Mouse (Mus musculus): ENCODE results near the gene Kcnip4.

The Kcnip4 gene

DNA sequence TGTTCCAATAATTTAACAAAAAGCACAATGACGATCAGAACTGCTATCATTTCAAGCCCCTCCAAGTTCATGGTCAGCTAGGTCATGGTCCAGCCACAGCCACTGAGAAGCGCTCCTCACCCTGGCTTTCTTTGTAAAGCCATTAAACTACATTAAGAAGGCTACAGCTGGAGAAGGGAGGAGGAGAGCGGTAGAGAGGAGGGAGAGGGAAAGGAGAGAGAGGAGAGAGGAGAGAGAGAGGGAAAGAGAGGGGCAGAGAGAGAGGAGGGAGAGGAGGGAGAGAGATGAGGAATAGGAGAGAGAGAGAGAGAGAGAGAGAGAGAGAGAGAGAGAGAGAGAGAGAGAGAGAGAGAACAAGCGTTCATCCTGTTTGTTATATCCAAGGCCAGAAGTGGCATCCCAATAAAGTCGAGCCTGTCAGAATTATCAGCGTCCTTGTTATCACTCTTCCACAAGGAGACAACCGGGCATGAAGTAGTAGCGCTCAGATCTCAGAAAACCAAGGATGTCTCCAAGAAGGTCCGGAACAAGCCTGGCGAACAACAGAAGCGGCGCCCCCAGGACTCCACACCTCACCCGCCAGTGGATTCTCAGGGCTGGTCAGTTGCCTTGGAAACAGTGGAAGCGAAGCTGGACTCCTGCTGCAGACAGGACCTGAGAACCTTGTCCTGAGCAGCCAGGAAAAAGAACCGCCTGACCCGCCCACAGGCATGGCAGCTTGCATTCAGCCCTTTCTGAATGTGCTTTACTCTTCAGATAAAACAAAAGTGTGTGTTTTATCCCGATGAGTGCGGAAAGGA is 635.1 kb downstream of the Kcnip4 start:
- DNase-seq (ENCODE audit: low spot score in 2 of 2), result peak; percentile 5 to 8

DNA sequence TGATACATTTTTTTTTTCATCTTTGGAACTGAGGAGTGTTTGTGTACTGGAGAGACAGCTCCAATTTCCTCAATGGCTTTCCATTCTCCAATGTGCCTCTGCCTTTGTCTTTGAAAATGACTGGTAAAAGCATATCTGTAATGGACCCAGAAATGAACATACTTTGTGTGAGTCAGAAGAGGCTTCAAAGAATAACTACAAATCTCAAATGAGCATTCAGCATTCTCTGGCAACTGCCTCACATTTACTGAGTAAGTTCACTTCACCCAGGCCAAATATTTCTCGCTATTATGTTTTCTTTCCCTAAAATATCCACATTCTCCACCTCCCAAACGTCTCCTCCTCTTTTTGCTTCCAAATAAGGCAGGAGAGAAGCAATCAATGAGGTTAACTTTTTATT is 646.6 kb downstream of the Kcnip4 start:
- DNase-seq (ENCODE audit: low spot score in 2 of 2), result no peak

DNA sequence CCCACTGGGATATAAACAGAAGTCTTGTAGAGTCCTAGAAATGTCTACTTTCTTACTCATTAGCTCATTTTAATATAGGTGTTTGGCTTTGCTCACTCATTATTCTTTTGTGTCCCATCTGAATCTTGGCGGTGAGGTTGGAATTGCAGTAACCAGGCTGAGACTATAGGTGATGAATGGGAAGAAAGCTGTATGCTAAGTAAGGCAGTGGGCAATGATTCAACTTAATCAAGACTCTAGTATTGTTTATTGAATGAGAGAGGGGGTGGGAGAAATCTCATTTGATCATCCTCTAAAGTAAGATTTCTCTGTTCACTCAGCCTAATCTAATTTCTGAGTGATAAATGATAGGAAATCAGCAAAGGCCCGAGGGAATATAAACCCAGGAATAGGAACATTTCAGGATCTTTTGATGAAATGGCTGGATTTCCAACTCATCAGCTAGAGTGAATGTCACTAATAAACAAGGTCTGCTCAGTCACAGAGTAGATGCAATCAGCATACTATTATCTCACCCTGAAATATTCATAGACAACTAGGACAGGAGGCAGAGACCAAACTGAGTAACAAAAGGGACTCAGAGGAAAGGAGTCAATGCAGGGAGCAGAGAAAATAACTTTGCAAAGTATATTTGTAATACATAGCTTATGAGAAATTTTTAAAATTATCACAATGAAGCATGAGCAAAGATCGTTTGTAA is 660.3 kb downstream of the Kcnip4 start:
- no peak for DNase-seq (ENCODE audit: low spot score in 2 of 2)

DNA sequence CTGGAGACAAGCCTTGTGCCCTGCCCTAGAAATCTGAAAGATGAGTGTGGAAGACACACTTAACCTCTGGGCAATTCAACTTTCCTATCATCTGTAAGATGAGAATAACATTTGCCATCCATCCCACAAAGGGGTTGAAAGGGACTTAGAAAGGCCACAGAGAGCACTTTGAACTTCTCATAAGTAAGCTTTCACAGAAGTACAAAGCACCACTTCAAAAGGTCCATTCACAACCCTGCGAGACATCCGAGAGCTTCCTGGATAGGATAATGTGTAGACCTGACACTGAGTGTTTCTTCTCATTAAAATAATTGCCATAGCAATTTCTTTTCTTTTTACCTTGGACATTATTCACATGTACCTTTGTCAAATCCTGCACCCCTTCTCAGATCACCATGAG is 683.7 kb downstream of the Kcnip4 start:
- no peak for DNase-seq (ENCODE audit: low spot score in 2 of 2)

DNA sequence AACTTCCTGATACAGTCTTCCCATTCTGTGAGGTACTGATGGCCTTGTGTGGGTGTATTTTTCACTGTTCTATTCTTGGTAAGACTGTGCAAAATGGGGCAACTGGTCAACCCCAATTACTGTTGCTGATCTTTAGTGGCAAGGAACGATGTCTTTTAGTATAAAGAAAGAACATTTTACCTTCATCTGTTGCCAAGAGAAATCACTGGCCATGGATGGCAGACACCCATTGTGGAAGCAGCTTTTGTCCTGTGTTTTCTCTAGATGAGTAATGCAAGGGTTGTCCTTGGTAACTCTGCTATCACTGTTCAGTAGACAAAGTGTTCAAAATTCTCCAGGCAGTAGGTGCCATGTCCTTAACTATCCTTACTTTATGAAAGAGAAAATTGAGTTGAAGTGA is 729.2 kb downstream of the Kcnip4 start:
- DNase-seq (ENCODE audit: low spot score in 2 of 2), result no peak

DNA sequence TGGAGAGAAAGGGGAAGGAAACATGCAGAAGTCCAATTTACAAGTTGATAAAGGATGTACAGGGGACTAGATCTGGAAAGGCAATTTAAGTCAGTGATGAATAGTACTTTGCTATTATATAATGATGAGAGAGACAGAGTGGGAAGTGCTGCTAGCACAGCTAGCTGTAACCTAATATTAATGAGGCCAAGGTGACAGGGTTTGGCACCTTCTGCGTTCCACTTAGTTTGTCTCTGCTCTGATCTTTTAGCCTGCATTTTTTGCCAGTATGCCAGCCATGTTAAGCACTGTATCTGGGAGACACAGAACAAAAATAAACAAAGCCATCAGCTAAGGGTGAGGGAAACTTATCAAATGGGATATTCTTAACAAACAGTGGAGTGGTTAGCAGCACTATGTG is 745.3 kb downstream of the Kcnip4 start:
- no peak for DNase-seq (ENCODE audit: low spot score in 2 of 2)

DNA sequence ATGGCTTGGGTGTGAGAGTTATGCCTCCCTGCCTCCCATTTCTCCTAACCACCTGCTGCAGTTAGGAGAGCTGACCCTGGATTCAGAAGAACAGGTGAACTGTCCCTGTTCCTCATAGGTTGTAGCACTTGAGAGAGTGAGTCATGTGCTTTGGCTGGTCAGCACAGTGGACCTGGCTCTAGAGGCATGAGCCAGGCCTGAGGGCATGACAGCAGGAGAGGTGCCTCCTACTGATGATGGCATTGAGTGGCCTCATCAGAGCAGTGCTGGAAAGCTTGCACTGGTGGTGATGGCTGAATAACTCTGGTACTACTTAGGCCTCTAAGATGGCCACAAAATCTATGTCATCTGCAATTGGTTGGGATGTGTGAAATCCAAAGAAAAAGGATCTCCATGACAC is 776.1 kb downstream of the Kcnip4 start:
- DNase-seq (ENCODE audit: low spot score in 2 of 2), result no peak

DNA sequence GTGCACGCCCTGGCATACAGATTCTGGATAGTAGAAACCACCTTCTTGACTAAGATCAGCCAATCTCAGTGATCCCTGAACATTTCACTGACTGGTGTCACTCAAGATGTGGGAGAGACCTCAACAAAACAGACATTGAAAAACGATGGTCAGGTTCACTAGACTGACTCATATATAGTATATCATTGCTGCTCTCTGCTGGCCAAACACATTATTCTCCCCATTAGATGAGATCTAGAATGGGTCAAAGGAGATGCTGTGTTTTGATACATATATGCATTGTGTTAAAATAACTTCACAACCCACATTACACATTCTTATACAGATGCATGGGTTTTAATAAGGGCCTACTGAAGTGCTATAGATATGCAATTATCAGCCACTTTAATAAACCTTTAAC is 787.1 kb downstream of the Kcnip4 start:
- no peak for DNase-seq (ENCODE audit: low spot score in 2 of 2)

DNA sequence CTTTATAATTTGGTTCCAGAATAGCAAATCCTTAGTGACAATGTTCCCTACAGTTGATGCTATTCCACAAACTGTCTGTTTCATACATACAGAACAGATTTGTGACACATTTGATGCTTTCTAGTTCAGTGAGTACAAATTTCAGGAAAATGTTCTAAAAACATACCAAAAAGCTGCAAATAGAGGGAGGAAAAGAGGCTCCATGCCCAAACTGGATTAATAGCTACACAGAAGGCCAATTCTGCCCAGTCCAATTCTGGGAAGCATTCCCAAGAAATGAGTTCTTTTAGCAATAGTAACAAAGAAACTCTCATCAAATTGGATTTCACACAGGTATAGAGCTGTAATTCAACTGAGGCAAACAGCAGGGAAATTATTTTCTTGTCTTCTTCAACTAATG is 806.5 kb downstream of the Kcnip4 start:
- DNase-seq (ENCODE audit: low spot score in 2 of 2), result no peak

DNA sequence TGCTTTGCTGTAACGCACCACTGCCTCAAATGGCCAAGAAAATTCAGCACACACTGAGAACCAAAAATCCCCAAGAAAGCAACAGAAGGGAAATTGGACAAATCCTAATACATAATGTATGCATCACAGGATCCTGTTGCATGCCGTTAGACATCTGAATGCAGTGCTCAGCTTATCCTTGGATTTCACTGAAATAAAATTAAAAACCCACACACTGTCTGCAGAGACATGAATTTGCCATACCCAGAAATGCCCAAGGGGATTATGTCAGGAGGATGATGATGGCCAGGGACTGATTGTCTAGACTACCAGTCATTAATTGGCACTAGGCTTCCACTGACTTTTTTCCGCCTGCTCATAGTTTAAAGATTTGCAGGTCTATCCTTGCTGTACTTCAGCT is 818.7 kb downstream of the Kcnip4 start:
- no peak for DNase-seq (ENCODE audit: low spot score in 2 of 2)

DNA sequence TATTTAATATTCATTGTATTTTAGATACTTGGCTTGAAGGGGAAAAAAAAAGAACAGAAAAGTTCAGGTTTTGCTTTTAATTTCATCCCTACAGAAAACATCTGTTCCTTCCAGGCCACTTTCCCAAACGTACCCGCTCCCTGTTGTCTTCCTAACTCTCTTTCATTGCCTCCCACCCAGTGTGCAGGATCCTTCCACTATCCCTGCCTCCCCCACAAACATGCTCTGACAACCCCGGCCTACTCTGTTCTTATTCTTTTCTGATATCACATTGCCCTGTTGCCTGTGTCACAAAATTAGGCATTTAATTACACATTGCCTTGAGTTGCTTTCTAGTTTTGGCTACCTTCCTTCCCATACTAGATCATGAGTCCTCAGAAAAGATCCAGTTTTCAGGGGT is 837.6 kb downstream of the Kcnip4 start:
- DNase-seq (ENCODE audit: low spot score in 2 of 2), result no peak

DNA sequence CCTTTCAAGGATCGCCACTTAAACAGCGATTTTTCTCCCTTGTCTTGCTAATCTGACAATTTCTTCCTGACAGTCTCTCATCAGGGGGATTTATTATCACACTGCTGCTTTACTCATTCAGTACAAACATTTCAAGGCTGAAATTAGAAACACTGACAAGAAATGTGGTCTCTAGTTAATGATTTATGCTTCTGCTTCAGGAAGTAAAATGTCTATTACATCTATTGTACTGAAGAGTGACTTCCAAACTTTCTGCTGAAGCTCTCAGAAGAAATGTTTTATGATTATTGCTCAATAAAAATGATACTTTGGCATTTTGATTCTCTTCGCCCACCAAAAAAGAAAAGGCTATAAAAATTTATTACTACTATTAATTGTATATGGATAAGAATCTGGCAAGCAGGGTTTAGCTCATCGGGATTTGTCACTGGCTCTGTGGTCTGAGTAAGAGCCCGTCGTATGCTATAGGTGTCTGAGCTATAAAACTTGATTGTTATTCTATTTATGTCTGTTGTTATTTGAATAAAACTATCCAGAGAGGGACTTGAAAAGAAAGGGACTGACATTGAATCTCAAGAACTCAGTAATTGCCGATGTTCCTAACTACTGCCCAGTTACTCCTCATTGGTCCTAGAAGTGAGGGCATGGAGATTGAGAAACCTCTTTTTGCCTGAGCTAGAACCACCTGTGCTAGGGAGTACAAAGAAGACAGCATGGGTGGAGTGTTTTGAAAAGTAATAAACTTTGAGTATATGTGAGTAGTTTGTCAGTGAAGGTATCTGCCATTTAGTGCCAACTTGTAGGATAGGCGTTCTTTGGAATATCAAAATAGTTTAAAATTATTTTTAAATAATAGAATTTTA is 844.7 kb downstream of the Kcnip4 start:
- DNase-seq (ENCODE audit: low spot score in 2 of 2), result no peak

DNA sequence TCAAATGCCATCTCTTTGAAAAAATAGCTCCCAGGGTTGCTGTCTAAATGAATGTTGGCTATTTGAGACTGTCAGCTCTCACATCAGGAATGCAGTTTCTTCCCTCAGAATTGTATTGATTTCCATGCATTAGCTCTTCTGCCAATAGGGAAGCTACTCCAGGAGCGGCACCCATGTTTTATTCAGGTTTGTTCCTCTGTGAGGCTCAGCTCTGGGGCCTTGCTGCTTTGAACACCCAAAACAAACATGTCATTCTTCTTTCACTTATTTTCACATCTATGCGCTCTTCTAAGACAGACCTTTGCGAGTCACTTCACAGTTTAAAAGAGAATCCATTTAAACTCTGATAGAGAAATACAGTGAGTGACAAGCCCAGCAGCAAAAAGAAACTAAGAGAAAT is 862.2 kb downstream of the Kcnip4 start:
- DNase-seq (ENCODE audit: low spot score in 2 of 2), result no peak

DNA sequence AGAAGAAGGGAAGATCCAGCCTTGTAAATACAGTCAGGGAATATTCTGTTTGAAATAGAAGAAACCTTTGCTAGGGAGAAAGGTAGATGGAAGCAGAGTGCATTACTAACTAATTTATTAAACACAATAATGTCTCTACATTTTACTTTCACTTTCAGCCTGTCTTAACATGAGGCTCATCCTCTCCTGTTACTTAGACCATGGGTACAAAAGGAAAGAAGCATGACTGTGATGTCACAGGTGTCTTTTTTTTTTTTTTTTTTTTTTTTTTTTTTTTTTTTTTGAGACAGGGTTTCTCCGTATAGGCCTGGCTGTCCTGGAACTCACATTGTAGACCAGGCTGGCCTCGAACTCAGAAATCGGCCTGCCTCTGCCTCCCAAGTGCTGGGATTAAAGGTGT is 864.7 kb downstream of the Kcnip4 start:
- no peak for DNase-seq (ENCODE audit: low spot score in 2 of 2)

DNA sequence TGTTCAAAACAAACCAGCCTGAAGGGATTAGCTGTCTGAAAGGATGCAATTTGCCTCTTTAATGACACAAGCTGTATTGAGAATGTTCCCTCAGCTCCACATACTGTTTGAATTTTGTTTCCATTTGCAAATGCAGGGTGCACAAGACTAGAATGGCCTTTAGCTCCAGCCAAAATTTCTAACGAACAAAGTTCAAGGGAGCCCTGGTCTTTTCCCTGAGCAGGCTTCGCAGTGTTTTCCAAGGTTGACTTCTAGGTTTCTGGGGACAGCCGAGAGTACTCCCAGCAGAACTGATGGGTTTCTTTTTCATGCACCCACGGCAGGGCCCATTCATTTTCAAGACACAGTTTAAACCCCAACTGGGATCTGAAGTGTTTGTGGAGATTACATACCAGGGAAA is 874.2 kb downstream of the Kcnip4 start:
- no peak for DNase-seq (ENCODE audit: low spot score in 2 of 2)

DNA sequence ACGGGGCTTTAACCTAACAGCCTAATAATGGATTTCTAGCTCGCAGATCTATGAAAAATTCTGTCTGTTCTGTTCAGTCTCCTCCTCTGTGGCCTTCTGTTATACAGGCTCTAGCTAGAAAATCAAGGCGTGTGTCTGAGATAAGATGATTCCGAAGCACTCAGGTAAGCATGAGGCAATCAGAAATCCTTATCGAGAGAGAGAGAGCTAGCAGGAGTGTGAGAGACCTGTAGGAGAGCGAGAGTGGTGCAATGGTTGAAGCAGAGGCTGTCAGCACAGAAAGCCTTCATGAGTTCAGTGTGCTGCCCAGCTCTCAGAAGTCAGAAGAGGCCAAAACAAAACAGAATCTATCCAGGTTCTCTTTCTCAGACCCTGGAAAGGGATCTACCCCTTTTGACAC is 888.0 kb downstream of the Kcnip4 start:
- DNase-seq (ENCODE audit: low spot score in 2 of 2), result no peak

DNA sequence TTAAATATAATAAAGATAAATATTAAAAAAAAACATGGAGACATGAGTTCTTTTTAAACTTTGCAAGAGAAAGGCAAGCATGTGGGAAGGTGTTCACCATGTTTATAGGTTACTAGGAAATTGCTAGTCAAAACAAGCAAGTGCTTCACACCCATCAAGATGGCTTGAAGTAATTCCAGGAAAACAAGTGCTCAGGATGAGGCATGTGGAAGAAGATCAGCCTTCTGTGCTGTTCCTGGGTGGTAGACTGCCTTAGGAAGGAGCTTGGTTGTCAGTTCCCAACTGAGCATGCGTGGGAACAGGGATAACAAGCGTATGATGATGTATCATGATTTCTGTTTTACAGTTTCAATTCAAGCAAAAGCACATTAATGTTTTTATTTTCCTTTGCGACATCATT is 891.1 kb downstream of the Kcnip4 start:
- no peak for DNase-seq (ENCODE audit: low spot score in 2 of 2)

DNA sequence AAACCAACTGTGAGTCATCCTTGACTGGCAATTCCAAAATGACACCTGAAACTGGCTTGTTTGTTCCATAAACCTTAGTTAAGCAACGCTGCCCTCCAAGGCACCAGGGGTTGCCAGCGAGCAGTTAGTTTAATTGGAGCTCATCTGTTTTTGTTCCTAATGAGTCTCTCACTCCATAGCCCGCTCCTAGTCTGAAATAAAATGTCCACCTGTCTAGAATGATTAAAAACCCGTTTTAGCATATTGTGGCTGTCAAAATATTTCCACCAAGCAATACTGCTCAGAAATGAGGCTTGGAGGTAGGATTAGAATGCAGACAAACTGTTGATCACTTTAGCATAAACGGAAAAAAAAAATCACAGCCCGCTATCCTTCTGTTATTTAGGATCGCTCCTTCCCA is 901.3 kb downstream of the Kcnip4 start:
- no peak for DNase-seq (ENCODE audit: low spot score in 2 of 2)

DNA sequence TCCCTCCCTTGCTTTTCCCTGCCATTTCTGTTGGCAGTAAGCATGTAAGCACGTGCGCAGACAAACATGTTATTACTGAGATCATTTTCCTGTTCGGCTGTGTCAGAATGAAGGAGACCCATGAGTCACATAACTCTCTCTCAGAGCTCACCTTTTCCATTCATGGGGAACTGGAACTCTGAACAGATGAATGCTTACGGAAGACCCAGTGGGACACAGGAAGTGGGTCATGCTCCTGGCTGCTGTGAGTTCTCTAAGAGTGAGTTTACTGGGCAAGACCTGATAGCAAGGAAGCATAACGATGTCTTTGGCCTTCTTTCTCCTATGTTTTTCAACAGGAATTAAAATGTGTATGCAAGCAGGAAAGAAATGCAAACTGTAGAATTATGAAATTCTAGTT is 917.8 kb downstream of the Kcnip4 start:
- DNase-seq (ENCODE audit: low spot score in 2 of 2), result no peak

DNA sequence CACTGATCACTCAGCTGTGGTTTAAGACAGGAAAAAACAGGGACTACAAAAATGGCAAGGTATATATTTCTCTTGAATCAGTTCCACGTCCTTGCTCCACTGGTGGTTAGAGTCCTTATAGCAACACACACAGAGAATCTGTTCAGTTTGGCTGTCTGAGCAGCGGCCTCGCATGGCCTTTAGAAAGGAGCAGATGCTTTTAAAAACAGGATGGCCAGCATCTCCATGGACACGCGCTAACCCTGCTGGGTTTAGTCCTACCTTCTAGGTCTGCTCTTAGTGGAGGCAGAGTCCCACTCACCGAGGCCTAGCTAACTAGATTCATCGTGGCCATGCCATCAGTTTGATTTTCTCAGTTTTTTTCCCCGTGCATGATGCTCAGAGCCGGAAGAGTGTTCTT is 918.4 kb downstream of the Kcnip4 start:
- DNase-seq (ENCODE audit: low spot score in 2 of 2), result no peak

DNA sequence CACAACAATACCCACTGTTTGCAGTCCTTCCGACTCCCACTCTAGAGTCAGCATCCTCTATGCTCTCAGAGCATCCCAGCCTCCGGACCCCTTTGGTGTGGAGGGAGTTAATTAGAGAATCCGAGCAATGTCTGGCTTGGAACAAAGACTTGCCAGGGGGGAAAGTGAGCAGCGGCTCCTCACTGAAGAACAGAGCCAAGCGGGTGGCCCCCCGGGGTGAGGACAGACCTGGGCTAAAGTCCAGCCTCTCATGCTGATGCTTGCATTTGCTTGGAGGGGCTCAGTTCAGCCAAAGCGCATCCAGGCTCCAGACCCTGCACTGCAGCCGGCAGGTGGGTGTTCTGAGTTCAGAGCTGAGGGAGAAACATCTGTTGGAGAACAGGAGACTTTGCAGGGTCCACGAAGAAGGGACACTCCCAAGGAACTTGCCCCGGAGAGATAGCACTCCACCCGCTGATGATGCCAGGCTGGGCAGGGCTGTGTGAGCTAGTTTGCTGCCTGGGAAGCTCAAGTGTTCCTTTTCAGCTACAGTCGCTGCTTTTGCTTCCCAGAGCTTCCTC is 925.1 kb downstream of the Kcnip4 start:
- no peak for DNase-seq (ENCODE audit: low spot score in 2 of 2)

DNA sequence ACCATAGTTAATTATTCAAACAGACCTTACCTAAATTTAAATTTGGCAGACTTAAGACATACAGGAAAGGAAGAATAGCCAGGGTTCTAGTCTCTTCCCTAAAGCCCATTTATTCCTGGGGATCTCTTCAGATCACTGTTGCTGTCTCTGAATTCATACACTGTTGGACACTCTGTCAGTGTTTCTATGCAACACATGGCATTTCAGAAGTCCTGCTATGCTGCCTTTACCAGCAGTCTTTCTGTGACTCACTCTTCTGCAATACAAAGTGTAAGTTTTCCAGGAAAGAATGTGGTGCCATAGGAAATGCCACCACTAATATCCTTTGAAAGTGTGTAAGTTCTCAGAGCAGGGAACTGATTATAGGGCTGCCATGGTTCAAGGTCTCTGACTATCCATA is 936.7 kb downstream of the Kcnip4 start:
- DNase-seq (ENCODE audit: low spot score in 2 of 2), result no peak

All from right cerebral cortex, postnatal 36 days (tissue).